Mouse (Mus musculus) kidney, embryonic 15.5 days (tissue): ENCODE results near the gene Gm17783. TPM values are rescaled to one million over a fixed set of nuclear protein-coding genes. Genes with fewer than 3 reads are reported as not detected.
"Not testable (repeated sequence)": the region's sequence is repeated elsewhere in the genome, so short reads cannot be mapped to it uniquely, and the experiment has no call there.

Source experiments
- ATAC-seq: fragments of 200-750 bp; cut with Nextera tagmentation; replicated peaks from 2 replicates; pipeline ENCODE4 v1.8.0; 2017; ENCODE audit warnings: moderate TSS enrichment; ENCODE audit not compliant: low FRiP score
- H3K27ac ChIP-seq: fragments of 300-500 bp; sonication (generic); 2 replicates; pipeline ENCODE4 v1.5.1; 2015; ENCODE audit warnings: mild to moderate bottlenecking, inconsistent platforms
- H3K27me3 ChIP-seq: fragments of 300-500 bp; sonication (generic); 2 replicates; pipeline ENCODE4 v1.6.1; 2015; ENCODE audit warnings: inconsistent platforms
- H3K36me3 ChIP-seq: fragments of 300-500 bp; sonication (generic); 2 replicates; pipeline ENCODE4 v1.6.1; 2015; ENCODE audit warnings: inconsistent platforms
- H3K4me1 ChIP-seq: fragments of 300-500 bp; sonication (generic); 2 replicates; pipeline ENCODE4 v1.6.1; 2015; ENCODE audit warnings: inconsistent platforms
- H3K4me2 ChIP-seq: fragments of 300-500 bp; sonication (generic); 2 replicates; pipeline ENCODE4 v1.6.1; 2015; ENCODE audit warnings: moderate library complexity, mild to moderate bottlenecking, inconsistent platforms
- H3K4me3 ChIP-seq: fragments of 300-500 bp; sonication (generic); replicated peaks from 2 replicates; pipeline ENCODE4 v1.5.1; 2015; ENCODE audit warnings: mild to moderate bottlenecking, inconsistent platforms
- H3K9ac ChIP-seq: fragments of 300-500 bp; sonication (generic); 2 replicates; pipeline ENCODE4 v1.6.1; 2015; ENCODE audit warnings: mild to moderate bottlenecking, inconsistent platforms
- H3K9me3 ChIP-seq: fragments of 300-500 bp; sonication (generic); replicated peaks from 2 replicates; pipeline ENCODE4 v1.6.1; 2016; ENCODE audit warnings: inconsistent platforms
- WGBS: fragments of 180-500 bp; shearing (Covaris S2); methylation state at CpG from one replicate; pipeline ENCODE4 v1.1.7; 2015; ENCODE audit warnings: mixed read lengths; 5-methylcytosine and 5-hydroxymethylcytosine counted together
- polyA plus RNA-seq: library from polyadenylated mRNA; unstranded; fragments of >200 nt; fragmentation: Nextera tagmentation; extraction: Ambion mirVana; gene quantifications from 2 replicates; pipeline ENCODE4 v1.2.1, GENCODE M21; 2015

The Gm17783 gene
- polyA plus RNA-seq, result 2.4 and 2.5 TPM in 2 replicates

DNA sequence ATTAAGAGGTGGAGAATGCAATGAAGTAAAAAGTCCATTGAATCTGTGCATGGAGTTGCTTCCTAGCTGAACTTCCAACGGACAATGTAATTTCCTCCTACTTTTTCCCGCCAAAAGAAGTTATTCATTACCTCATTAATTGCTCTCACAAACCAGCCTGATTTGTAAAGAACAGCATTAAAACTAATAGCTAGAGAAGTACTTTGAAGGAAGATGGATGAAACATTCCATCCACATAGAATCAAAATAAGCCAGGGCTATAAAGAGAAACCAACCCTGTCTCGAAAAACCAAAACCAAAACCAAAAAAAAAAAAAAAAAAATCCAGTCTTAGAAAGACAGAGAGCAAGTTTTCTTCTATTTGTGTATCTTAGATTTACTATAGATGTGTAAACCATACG lies at the start of gene Gm17783:
Gm17783 (minus strand) TSS at position 101 of the 400 bp plus-strand sequence.
- H3K36me3 ChIP-seq, result no peaks in the 10 kb centered on the region
- H3K27ac ChIP-seq, result no peak within 1 kb of the TSS
- no peak within 1 kb of the TSS for H3K4me3 ChIP-seq
- WGBS, result 70% methylated on average over 4 of the region's 4 CpGs
- no peak within 1 kb of the TSS for H3K4me2 ChIP-seq
- no peaks in the 10 kb centered on the region for H3K4me1 ChIP-seq
- ATAC-seq, result no peak
- no peaks in the 10 kb centered on the region for H3K9me3 ChIP-seq
- H3K27me3 ChIP-seq, result no peaks in the 10 kb centered on the region
- H3K9ac ChIP-seq, result no peak within 1 kb of the TSS

DNA sequence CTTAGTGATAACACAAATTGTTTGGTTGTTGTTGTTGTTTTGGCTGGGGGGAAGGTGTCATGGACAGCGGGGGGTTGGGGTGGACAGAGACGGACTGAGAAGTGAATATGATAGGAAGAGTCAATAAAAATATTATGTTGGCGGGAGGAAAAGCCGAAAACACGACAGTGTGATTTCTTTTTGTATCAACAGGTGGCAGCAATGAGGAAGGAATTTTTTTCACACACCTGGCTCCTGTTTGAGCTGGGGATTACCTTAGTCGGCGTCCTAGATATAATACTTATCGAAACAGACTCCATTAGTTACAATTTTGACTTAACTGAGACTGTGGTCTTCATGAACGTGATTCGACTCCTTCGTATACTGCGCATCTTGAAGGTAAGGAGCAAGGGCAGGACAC lies 48.0 kb upstream of the Gm17783 start:
- no peaks in the 10 kb centered on the region for H3K36me3 ChIP-seq
- 71% methylated on average over 12 of the region's 12 CpGs for WGBS
- H3K4me3 ChIP-seq, result no peak overlapping the region
- no peaks in the 10 kb centered on the region for H3K27me3 ChIP-seq
- ATAC-seq, result no peak
- H3K4me1 ChIP-seq, result no peaks in the 10 kb centered on the region
- no peak overlapping the region for H3K4me2 ChIP-seq
- H3K9ac ChIP-seq, result no peak overlapping the region
- H3K27ac ChIP-seq, result no peak overlapping the region
- H3K9me3 ChIP-seq, result no peaks in the 10 kb centered on the region

- no peaks in the 10 kb centered on the region for H3K4me1 ChIP-seq
- H3K9me3 ChIP-seq, result no peaks in the 10 kb centered on the region
- 91% methylated on average over 3 of the region's 3 CpGs for WGBS
- H3K9ac ChIP-seq, result no peak overlapping the region
- no peak for ATAC-seq
- no peak overlapping the region for H3K4me2 ChIP-seq
- H3K36me3 ChIP-seq, result no peaks in the 10 kb centered on the region
- no peak overlapping the region for H3K27ac ChIP-seq
- H3K4me3 ChIP-seq, result no peak overlapping the region
- H3K27me3 ChIP-seq, result no peaks in the 10 kb centered on the region
Measured at GRCm38 (mm10) chr16:45572307-45572706, 40.5 kb upstream of the Gm17783 start.

DNA sequence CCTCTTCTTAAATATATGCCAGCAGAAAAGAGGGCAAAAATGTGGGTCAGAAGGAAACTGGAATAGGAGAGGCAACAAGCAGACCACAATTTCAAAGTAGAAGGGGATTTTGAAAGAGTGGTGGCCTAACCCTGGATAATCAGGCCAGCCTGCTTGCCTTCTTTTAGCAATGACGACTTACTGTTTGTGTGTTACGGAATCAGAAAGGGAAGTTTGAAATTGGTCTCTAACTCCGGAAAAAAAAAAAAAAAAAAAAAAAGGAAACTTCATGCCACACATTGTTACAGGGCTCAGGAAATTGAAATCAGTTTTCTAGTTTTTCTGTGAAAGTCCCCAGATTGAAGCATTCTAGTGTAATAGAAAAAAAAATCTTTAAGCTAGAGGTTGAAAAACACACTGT lies 29.9 kb upstream of the Gm17783 start:
- H3K36me3 ChIP-seq, result no peaks in the 10 kb centered on the region
- H3K27ac ChIP-seq, result no peak overlapping the region
- no peaks in the 10 kb centered on the region for H3K27me3 ChIP-seq
- WGBS, result 63% methylated on average over 3 of the region's 3 CpGs
- ATAC-seq, result no peak
- no peak overlapping the region for H3K9ac ChIP-seq
- no peak overlapping the region for H3K4me2 ChIP-seq
- no peaks in the 10 kb centered on the region for H3K4me1 ChIP-seq
- H3K9me3 ChIP-seq, result no peaks in the 10 kb centered on the region
- H3K4me3 ChIP-seq, result no peak overlapping the region

DNA sequence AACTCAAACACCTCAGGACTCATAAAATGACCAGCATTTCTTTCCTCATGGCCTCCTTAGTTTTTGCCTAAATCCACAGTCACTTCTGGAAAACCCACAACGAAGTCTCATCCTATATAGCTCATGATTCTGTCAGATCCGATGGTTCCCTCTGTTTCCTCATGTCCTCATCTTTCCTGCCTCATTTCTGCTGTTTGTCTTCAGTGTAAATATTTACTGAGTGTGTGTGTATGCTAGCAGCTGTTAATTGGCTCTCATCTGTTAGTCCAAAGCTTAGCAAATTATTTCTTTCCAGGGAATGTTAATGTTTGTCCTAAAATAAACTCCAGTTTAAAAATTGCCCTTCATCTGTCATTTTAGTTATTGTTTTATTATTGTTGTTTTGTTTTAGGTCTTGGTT lies 19.7 kb upstream of the Gm17783 start:
- no peak overlapping the region for H3K4me2 ChIP-seq
- no peaks in the 10 kb centered on the region for H3K9me3 ChIP-seq
- H3K27ac ChIP-seq, result no peak overlapping the region
- H3K27me3 ChIP-seq, result no peaks in the 10 kb centered on the region
- no peak for ATAC-seq
- H3K9ac ChIP-seq, result no peak overlapping the region
- H3K4me3 ChIP-seq, result no peak overlapping the region
- no peaks in the 10 kb centered on the region for H3K36me3 ChIP-seq
- no peaks in the 10 kb centered on the region for H3K4me1 ChIP-seq
- 70% methylated on average over 2 of the region's 2 CpGs for WGBS

DNA sequence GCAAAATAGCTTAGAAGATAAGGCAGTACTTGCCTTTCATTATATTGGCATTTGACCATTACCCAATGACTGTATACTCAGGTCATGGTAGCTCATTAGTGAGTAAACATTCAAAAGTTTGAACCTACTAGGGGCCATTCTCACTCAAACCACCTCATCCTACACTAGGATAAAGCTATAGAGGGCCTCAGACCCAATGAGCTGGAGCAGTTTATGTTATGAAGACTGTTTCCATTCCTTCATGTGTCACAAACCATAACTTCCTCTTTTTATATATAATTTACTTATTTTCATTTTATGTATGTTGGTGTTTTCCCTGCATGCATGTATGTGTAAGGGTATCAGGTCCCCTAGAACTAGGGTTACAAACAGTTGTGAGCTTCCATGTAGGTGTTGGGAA lies 16.1 kb upstream of the Gm17783 start:
- H3K4me3 ChIP-seq, result no peak overlapping the region
- H3K4me1 ChIP-seq, result no peaks in the 10 kb centered on the region
- H3K9ac ChIP-seq, result no peak overlapping the region
- H3K27me3 ChIP-seq, result no peaks in the 10 kb centered on the region
- no peak overlapping the region for H3K4me2 ChIP-seq
- no peaks in the 10 kb centered on the region for H3K9me3 ChIP-seq
- ATAC-seq, result no peak
- no peak overlapping the region for H3K27ac ChIP-seq
- no peaks in the 10 kb centered on the region for H3K36me3 ChIP-seq

DNA sequence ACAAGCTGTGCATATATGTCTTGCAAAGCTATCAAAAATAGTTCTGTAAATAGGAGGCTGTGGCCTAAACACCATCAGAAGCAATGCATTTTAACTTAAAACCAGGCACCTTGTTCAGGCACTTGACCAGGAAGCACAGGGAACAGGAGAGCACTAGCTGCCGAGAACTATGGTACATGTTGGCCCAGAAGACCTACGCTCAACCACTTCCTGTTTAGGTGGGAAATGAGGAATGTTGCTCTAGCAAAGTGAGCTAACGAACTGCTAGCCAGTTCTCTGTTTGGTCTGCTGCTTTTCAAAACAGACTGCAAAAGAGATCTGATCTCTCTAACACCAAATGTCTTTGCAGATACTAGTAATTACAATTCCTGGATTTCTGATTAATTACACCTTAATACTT lies 12.5 kb upstream of the Gm17783 start:
- H3K9ac ChIP-seq, result no peak overlapping the region
- H3K4me1 ChIP-seq, result no peaks in the 10 kb centered on the region
- WGBS, result 63% methylated on average over 3 of the region's 3 CpGs
- H3K9me3 ChIP-seq, result no peaks in the 10 kb centered on the region
- no peaks in the 10 kb centered on the region for H3K27me3 ChIP-seq
- no peak overlapping the region for H3K27ac ChIP-seq
- ATAC-seq, result no peak
- no peak overlapping the region for H3K4me2 ChIP-seq
- H3K36me3 ChIP-seq, result no peaks in the 10 kb centered on the region
- H3K4me3 ChIP-seq, result no peak overlapping the region

DNA sequence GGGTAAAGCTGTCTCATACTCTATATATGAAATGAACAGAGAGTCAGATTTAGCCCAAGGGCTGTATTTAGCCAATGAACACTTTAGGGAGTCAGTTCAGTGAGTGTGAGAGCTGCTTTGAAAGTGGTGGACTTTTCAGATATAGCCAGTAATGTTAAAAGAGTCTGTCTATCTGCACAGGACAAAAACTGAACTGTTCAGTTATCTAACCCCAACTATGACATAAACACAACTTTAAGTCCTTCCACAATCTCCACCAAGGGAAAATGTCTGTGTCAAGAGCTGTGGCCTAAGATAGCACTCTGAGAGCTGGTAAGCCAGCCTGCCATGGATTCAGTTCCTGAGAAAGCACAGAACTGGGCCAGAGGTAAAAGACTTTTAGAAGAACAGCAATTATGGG lies 10.3 kb upstream of the Gm17783 start:
- H3K4me3 ChIP-seq, result no peak overlapping the region
- no peak overlapping the region for H3K4me2 ChIP-seq
- no peak overlapping the region for H3K9ac ChIP-seq
- no peaks in the 10 kb centered on the region for H3K27me3 ChIP-seq
- H3K9me3 ChIP-seq, result no peaks in the 10 kb centered on the region
- no peaks in the 10 kb centered on the region for H3K36me3 ChIP-seq
- ATAC-seq, result no peak
- H3K27ac ChIP-seq, result no peak overlapping the region
- no peaks in the 10 kb centered on the region for H3K4me1 ChIP-seq

DNA sequence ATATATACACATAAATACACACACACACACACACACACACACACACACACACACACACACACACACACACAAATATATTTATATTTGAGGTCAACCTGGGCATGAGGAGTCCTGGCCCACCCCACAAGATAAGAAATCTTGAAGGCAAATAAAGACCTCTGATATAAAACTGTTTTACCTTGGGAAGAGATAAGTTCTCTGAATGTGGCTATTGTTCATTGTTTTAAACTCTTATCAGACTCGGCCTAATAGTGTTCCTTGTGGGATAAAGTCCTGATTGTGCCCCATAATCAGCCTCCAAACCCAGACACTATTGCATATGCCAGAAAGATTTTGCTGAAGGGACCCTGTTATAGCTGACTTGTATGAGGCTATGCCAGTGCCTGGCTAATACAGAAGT lies 6.5 kb upstream of the Gm17783 start:
- not testable (repeated sequence) for H3K36me3 ChIP-seq, H3K4me2 ChIP-seq, H3K9ac ChIP-seq, H3K9me3 ChIP-seq, H3K27ac ChIP-seq, H3K4me1 ChIP-seq, ATAC-seq, H3K4me3 ChIP-seq, H3K27me3 ChIP-seq
- 80% methylated on average over 1 of the region's 1 CpGs for WGBS

DNA sequence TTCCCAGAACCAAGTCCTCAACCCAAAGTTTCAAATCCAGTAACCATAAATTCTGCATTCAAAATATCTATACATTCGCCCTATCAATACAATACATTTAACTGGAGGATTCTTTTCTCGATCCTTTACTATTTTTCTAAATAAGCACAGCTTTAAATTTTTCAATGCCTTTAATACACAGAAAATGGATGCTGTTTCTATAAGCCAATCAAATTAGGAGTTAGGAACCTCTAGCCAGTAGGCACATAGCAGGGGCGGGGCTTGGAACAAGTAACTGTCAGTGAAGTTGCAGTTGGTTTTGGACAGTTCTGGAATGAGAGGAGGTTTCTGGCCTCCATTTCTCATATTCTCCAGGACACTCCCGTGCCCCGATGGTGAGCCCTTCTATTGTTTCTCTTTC lies 3.2 kb upstream of the Gm17783 start, which contains the start of gene Slc9c1:
Slc9c1 (plus strand) TSS at position 301 of the 400 bp plus-strand sequence.
- ATAC-seq, result no peak
- H3K9ac ChIP-seq, result no peak within 1 kb of the TSS
- 94% methylated on average over 5 of the region's 5 CpGs for whole genome bisulfite sequencing

DNA sequence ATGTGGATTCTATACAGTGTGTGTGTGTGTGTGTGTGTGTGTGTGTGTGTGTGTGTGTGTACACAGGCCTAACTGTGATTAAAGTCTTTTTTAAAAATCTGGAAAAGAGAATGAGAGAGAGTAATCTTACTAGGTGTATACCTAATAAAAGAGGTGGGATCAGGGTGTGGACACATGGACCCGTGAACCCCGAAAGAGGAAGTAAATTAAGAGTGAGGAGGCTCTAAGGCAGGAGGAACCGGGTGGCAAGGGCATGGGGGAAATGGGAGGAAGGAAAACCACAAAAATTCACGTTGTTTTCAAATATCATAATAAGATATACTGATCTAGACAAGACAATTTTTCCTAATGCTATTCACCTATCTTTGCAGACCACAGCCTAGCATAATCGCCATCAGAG lies 6.3 kb downstream of the Gm17783 start:
- Histone ChIP-seq H3K9me3 (no peaks in the 10 kb centered on the region), H3K4me2 (no peak overlapping the region)
- WGBS, result 86% methylated on average over 5 of the region's 5 CpGs

More for the DNA sequence above, 3.2 kb upstream of the Gm17783 start, which contains the start of gene Slc9c1:
- Histone ChIP-seq H3K4me1 (no peaks in the 10 kb centered on the region), H3K9me3 (no peaks in the 10 kb centered on the region), H3K27ac (no peak within 1 kb of the TSS), H3K4me3 (no peak within 1 kb of the TSS), H3K27me3 (no peaks in the 10 kb centered on the region), H3K4me2 (no peak within 1 kb of the TSS), H3K36me3 (no peaks in the 10 kb centered on the region)

DNA sequence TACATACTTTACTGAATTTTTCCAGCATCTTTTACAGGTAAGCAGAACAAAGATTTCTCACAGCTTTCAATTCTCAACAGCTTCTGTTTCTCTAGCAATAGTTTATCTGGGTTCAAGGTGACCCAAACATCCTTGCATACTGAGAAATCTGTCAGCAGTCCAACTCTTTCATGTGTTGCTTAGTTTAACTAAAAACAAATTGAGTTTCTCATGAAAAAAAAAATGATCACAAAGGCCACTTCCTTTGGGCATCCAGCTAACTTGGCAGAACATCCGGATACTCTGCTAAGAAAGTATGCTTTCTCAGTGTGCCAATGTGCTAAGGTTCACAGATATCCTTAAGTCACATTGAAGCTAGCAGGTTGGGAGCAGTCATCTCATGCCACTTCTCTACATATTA lies 36.5 kb downstream of the Gm17783 start:
- Histone ChIP-seq H3K9me3 (no peaks in the 10 kb centered on the region), H3K27ac (no peak overlapping the region), H3K4me3 (no peak overlapping the region), H3K27me3 (no peaks in the 10 kb centered on the region), H3K9ac (no peak overlapping the region), H3K4me1 (no peaks in the 10 kb centered on the region), H3K4me2 (no peak overlapping the region), H3K36me3 (no peaks in the 10 kb centered on the region)
- no peak for ATAC-seq
- WGBS, result 77% methylated on average over 1 of the region's 1 CpGs

More for the DNA sequence above, 6.3 kb downstream of the Gm17783 start:
- Histone ChIP-seq H3K27ac (no peak overlapping the region), H3K36me3 (no peaks in the 10 kb centered on the region), H3K4me3 (no peak overlapping the region), H3K9ac (no peak overlapping the region), H3K4me1 (no peaks in the 10 kb centered on the region), H3K27me3 (no peaks in the 10 kb centered on the region)
- ATAC-seq, result no peak

DNA sequence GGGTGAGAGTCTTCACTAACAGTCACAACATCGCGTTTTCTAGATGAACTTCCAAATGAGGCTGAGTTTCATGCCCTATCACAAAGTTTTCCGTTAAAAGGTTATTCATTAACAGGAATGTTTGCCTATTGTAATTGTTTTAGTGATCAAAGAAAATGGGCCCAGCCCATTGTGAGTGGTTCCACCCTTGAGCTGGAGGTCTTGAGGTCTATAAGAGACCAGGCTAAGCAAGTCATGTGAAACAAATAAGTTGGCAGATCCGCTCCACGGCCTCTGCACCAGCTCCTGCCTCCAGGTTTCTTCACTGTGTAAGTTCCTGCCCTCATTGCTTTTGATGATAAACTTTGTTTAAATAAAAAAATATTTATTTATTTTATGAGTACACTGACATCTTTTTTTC lies 38.9 kb downstream of the Gm17783 start, which contains the start of gene Gm609:
Gm609 (minus strand) TSS at position 43 of the 400 bp plus-strand sequence.
- Histone ChIP-seq H3K9me3 (no peaks in the 10 kb centered on the region), H3K4me3 (no peak within 1 kb of the TSS), H3K27me3 (no peaks in the 10 kb centered on the region), H3K4me1 (no peaks in the 10 kb centered on the region), H3K36me3 (no peaks in the 10 kb centered on the region), H3K4me2 (0 out of 2 replicates have a peak within 1 kb of the TSS, but pooled peaks have one; percentile 12), H3K27ac (peak within 1 kb of the TSS; percentile 41; the same call in 1 of the 2 replicates), H3K9ac (no peak within 1 kb of the TSS)
- 61% methylated on average over 5 of the region's 5 CpGs for WGBS
- ATAC-seq, result peak; percentile 99
